Mouse (Mus musculus) small intestine, adult 2 months (tissue): Measurements from ENCODE around the gene Fkbpl.

Experiments used
- CTCF ChIP-seq: fragments of 200-500 bp; IDR thresholded peaks from 2 replicates; pipeline ENCODE4 v1.5.1; 2012; ENCODE audit warnings: low read depth, mild to moderate bottlenecking, control low read depth, inconsistent platforms, low read length, moderate library complexity, mixed read lengths; ENCODE audit not compliant: insufficient replicate concordance, insufficient read length; ENCODE audit errors: extremely low read depth
- POLR2A ChIP-seq: fragments of 200-500 bp; IDR thresholded peaks from 2 replicates; pipeline ENCODE4 v1.6.1; 2012; ENCODE audit warnings: low read depth, mild to moderate bottlenecking, control low read depth, inconsistent platforms, low read length, moderate library complexity

DNA sequence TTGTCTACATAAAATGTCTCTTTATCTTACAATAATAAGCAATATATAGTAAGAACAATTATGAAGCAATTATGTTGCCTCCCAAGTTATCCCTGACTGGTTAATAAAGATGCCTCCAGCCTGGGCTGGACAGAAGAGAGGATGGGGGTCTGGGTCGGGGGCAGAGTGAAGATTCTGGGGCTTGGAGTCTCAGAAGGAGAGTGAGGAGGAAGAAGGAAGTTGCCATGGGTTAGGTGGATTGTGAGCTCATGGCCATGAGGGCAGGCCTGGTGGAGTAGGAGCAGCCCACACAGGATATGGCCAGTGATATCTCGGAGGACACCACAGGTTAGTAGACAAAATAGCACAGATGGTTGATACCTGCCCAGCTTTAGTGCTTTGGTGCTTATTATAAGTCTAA, 13.6 kb downstream of the Fkbpl start:
- TF ChIP-seq POLR2A (no peak), CTCF (no peak)
